Mouse (Mus musculus) erythroblast, adult 5-6 weeks (primary cell): ENCODE data around the gene Slc25a31. TPM values are rescaled to one million over a fixed set of nuclear protein-coding genes. Genes with fewer than 3 reads are reported as not detected.

Experiments used
- ATAC-seq: replicated peaks from 2 replicates; pipeline ENCODE4 v1.8.0; 2016; ENCODE audit warnings: moderate number of reproducible peaks, mild to moderate bottlenecking, moderate TSS enrichment, inconsistent platforms; ENCODE audit not compliant: poor library complexity, low FRiP score, severe bottlenecking
- total RNA-seq, 2 experiments: library from RNA; stranded (forward) in 1 of 2; stranded (reverse) in 1 of 2; fragments of 150-400 nt in 1 of 2; fragments of 200-764, 138-1000 nt in 1 of 2; gene quantifications; 2 replicates each; pipeline versions ENCODE4 v1.2.3 to v1.2.4; 2015 to 2017; ENCODE audit warnings: low replicate concordance in 2 of 2

Gene Slc25a31
- total RNA-seq, 2 experiments from 2014 or later: not detected

DNA sequence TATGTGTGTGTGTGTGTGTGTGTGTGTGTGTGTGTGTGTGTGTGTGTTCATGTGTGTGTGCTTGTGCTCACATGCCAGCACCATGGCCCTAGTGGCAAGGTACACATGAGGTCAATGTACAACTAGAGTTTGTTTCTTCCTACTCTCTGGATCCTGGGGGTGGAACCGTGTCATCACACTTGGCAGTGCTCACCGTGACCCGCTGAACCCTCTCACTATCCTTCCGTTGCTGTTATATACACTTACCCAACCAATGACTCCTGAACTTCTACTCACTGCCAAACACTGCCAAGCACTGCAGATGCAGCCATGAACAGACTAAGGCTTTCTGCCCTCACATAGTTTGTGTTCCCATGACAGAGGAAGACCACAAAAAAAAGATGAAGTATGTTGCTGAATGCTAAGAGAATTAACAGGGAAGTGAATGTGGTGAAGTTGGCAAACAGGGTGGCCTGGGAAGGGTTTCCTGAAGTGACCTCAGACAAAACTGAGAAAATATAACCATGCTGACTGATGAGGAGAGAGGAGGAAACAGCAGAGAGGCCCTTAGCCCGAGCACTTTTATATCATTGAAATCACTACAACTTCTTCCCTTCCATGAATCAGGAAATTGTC, 3.7 kb upstream of the Slc25a31 start:
- no peak for ATAC-seq

DNA sequence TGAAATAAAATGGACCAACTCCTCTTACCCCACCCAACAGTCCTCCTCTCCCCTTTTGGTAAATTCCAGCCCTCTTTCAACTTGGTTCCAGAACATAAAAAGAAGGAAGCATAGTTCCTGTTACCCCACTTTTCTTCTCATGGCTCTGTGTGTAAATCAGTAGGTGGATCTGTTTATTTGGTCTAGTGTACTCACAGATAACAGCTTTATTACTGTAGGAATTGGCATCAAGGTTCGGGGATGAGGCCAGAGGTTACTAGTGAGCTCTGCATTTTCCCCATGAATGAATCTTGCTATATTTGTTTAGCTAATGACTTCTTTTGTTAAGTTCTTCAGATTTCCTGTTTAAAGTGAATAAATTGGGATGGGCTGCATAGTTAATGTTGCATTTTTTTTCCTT, 7.4 kb downstream of the Slc25a31 start:
- no peak for ATAC-seq

DNA sequence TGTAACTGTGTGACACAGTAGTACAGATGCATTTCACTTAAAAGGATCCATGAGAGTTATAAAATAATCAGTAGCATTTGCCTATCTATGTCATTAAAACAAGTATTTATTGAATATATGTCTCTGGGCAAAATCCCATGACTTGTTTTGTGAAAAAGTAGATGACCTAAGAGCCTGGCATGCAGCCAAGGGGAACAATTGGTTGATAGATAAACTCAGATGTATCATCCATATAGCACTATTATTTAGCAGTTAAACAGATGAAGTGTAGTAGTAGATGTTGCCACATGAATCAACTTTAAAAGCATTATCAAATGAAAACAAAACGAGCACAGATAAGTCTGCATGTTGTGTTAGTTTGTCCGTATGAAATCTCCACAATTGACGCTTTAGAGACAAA, 10.4 kb downstream of the Slc25a31 start:
- no peak for ATAC-seq

DNA sequence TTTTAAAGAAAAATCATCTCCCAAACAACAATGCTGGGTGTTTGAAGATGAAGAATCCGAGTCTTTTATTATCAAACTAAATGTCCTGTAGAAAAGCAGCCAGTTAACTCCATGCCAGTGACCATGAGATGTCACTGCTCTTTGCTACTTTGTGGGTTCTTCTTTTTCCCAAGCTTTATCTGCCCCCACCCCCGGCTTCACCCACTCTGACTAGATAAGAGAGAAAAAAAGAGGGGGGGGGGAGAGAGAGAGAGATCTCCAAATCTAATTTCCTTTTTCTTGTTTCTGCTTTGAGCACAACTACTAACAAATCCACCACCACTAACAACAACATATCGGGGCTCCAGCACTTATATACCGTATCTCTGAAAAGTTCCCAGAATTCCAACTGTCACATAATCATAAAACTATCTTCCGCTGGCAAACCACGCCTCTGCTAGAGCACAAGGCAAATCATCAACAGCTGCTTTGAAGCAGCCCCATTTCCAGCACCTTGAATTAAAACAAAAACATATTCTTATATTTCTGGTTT, 29.8 kb downstream of the Slc25a31 start:
- no peak for ATAC-seq

DNA sequence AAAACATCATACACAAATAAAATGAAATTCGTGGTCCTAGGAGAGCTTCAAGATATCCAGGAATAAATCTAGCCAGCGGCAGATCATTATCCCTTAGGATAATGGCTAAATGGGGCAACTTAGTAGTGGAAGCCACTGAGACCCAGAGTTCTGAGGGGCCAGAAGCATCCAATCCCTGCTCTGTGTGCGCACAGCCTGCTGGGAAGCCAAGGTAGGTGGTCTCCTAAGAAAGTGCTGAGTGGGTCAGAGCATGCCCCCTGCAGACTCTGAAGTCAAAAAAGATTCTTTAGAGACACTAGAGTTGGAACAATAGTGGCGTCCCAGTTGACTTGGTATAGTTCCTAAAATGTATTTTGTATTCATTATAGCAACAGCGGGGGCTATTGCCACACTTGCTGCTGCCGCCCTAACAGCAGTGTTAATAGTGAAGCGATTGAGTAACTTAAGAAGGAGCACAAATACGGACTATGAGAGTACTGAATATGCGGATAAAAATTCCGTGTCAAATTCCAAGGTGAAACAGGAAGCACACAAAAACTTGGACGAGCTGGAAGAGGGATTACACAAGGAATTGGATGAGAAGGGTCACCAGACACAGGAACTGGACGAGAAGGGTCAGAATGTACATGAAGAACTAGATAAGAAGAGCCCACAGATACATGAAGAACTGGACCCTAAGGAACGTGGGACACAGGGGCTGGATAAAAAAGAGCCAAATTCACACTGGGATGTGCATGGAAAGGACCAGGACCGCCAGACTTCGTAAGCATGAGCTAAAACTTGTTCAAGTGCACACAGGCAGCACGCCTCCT, 35.6 kb downstream of the Slc25a31 start, which contains the start of gene Hspa4l:
Hspa4l (plus strand) TSS at position 472 of the 812 bp plus-strand sequence.
- no peak for ATAC-seq

DNA sequence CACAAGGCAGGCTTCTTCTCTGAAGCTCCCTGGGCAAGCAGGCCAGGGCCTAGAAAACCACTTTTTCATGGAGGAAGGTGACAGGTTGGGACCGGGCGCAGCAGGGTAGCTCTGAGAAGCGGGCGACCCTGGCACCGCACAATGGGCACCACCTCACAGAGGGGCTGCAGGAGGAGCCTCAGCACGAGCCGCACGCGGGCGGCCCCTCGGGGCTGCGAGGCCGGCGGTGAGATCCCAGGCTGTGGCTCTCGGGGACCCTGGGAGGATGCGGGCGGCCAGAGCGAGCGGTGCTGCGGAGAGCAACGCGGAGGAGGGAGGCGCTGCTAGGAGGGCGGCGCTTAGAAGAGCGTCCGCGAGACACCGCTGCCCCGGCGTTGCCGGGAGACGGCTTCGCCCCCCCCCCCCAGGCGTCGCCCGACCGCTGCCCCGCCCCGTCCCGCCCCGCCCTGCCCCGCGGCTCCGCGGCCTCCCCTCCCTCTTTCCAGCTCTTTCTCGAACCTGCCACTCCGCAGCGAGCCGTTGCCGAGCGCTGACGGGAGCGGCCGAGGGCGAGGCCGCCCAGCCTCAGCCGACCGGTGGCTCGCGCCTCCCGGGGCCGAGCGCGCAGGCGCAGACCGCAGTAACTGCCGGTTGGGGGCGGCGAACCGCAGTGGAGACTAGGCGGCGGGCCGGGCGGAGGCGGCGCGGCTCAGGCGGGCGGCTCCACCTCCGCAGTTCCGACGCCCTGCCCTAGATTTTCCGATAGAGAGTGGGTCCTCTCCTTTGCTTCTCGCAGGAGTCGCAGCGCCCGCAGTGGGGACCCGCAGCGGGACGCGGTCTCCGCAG, 36.4 kb downstream of the Slc25a31 start:
- peak; percentile 86 for ATAC-seq

DNA sequence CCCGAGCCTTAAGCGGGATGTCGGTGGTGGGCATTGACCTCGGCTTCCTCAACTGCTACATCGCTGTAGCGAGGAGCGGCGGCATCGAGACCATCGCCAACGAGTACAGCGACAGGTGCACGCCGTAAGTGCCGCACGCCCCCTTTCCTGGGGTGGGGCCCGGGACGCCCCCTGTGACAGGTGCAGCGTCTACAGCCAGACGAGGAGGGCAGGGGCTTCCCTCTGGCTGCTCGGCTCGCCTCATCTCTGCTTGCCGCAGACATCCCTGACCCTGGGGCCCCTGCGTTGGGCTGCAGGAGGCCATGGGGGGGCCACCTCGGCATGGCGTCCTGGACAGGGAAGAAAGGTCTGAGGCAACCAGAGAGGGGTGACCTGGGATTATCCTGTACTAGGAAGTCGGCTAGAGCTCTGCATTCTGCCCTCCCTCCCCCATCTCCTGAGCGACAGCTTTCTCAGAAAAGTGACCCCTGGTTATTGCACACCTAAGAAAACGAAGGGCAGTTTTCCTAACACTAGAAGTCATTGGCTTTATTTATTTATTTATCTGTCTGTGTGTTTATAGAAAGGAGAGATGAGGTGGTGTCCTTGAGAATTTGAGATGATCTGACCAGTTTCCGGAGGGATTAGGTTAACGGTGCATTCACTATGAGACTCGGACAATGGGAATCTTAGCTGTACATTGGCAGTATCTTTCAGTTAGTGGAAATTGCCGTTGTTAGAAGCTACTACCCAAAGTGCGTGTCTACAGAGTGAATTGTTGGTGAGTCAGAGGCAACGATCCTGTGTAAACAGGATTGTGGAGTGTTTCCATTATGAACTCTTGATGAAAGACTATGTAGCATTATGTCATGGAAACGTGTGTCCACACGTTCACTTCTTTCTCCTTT, 37.2 kb downstream of the Slc25a31 start:
- ATAC-seq: peak; percentile 48

DNA sequence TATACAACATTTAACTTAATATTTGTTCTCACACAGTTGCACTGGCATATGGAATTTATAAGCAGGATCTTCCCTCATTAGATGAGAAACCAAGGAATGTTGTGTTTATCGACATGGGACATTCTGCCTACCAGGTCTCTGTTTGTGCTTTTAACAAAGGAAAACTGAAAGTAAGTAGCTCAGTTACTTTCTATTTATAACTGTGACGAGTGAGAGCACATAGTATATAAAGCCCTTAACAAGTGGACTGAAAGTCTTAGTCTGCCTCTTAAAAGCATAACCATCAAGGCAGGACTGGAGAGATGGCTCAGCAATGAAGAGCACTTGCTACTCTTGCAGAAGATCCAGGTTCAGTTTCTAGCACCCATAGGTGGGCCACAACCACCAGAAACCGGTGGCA, 52.1 kb downstream of the Slc25a31 start:
- no peak for ATAC-seq

DNA sequence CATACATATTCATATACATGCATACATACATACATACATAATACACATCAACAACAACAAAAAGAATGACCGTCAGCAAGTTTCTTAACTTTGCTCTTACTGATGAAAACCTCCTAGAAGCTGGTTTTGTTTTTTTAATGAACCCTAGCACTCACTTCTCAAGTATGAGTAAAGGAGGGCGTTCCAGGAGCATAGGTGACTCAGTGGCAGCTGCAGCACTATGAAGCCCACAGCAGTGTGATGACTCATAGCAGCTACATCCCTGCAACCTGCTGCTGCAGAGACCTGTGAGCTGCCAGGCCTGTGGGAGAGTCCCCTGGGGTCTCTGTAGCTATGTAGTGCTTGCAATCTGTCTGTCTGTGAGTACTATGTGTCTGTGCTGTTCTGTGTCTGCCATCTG, 52.7 kb downstream of the Slc25a31 start:
- ATAC-seq: no peak

Other genes with a start within 250 kb of the Slc25a31 start
- gene Intu, start 177.6 kb upstream of the Slc25a31 start, total RNA-seq (2015; ENCODE audit: low replicate concordance): 0.42 and 2.7 TPM in 2 replicates
- gene Intu, start 177.6 kb upstream of the Slc25a31 start, total RNA-seq (2017; ENCODE audit: low replicate concordance): 0.43 and 0.56 TPM in 2 replicates
- 13.8 and 30.7 TPM in 2 replicates for gene Hspa4l, start 35.6 kb downstream of the Slc25a31 start, total RNA-seq (2015; ENCODE audit: low replicate concordance)
- 39.0 and 69.1 TPM in 2 replicates for gene Hspa4l, start 35.6 kb downstream of the Slc25a31 start, total RNA-seq (2017; ENCODE audit: low replicate concordance)
- gene Plk4, start 91.2 kb downstream of the Slc25a31 start, total RNA-seq (2015; ENCODE audit: low replicate concordance): 24.2 and 36.8 TPM in 2 replicates
- 29.6 and 33.0 TPM in 2 replicates for gene Plk4, start 91.2 kb downstream of the Slc25a31 start, total RNA-seq (2017; ENCODE audit: low replicate concordance)
- gene Mfsd8, start 138.0 kb downstream of the Slc25a31 start, total RNA-seq (2015; ENCODE audit: low replicate concordance): 8.3 and 10.0 TPM in 2 replicates
- gene Mfsd8, start 138.0 kb downstream of the Slc25a31 start, total RNA-seq (2017; ENCODE audit: low replicate concordance): 5.6 and 6.6 TPM in 2 replicates
- 17.7 and 23.8 TPM in 2 replicates for gene Abhd18, start 138.1 kb downstream of the Slc25a31 start, total RNA-seq (2015; ENCODE audit: low replicate concordance)
- 34.3 and 36.9 TPM in 2 replicates for gene Abhd18, start 138.1 kb downstream of the Slc25a31 start, total RNA-seq (2017; ENCODE audit: low replicate concordance)
- not detected in 2 replicates for gene 1700034I23Rik, start 193.7 kb downstream of the Slc25a31 start, total RNA-seq (2015; ENCODE audit: low replicate concordance)
- gene 1700034I23Rik, start 193.7 kb downstream of the Slc25a31 start, total RNA-seq (2017; ENCODE audit: low replicate concordance): not detected in 2 replicates
- gene Larp1b, start 241.0 kb downstream of the Slc25a31 start, total RNA-seq (2015; ENCODE audit: low replicate concordance): 36.2 and 46.3 TPM in 2 replicates
- 48.1 and 70.5 TPM in 2 replicates for gene Larp1b, start 241.0 kb downstream of the Slc25a31 start, total RNA-seq (2017; ENCODE audit: low replicate concordance)